Mouse (Mus musculus) stomach, embryonic 15.5 days (tissue): ENCODE measurements at regions not wholly inside any gene's neighbourhood (a gene's known extent, or its start where the extent isn't known, plus 50 kb on each side); places are given as distances from the start of the nearest gene placed in this dataset.

Source experiments
- ATAC-seq: fragments of 200-750 bp; cut with Nextera tagmentation; 2 replicates; pipeline ENCODE4 v1.8.0; 2017; ENCODE audit warnings: low read depth, moderate number of reproducible peaks, moderate TSS enrichment; ENCODE audit not compliant: insufficient read depth, low FRiP score
- H3K27ac ChIP-seq: fragments of 300-500 bp; sonication (generic); 2 replicates; pipeline ENCODE4 v1.5.1; 2015; ENCODE audit warnings: mild to moderate bottlenecking, inconsistent platforms
- H3K27me3 ChIP-seq: fragments of 300-500 bp; sonication (generic); replicated peaks from 2 replicates; pipeline ENCODE4 v1.6.1; 2015; ENCODE audit warnings: inconsistent platforms
- H3K36me3 ChIP-seq: fragments of 300-500 bp; sonication (generic); 2 replicates; pipeline ENCODE4 v1.6.1; 2015; ENCODE audit warnings: inconsistent platforms
- H3K4me1 ChIP-seq: fragments of 300-500 bp; sonication (generic); 2 replicates; pipeline ENCODE4 v1.6.1; 2015; ENCODE audit warnings: inconsistent platforms
- H3K4me2 ChIP-seq: fragments of 300-500 bp; sonication (generic); 2 replicates; pipeline ENCODE4 v1.6.1; 2015; ENCODE audit warnings: mild to moderate bottlenecking, inconsistent platforms
- H3K4me3 ChIP-seq: fragments of 300-500 bp; sonication (generic); replicated peaks from 2 replicates; pipeline ENCODE4 v1.5.1; 2015; ENCODE audit warnings: inconsistent platforms
- H3K9ac ChIP-seq: fragments of 300-500 bp; sonication (generic); 2 replicates; pipeline ENCODE4 v1.6.1; 2015; ENCODE audit warnings: inconsistent platforms
- H3K9me3 ChIP-seq: fragments of 300-500 bp; sonication (generic); 2 replicates; pipeline ENCODE4 v1.6.1; 2016; ENCODE audit warnings: inconsistent platforms
- WGBS: fragments of 180-500 bp; shearing (Covaris S2); methylation state at CpG from one replicate; pipeline ENCODE4 v1.1.7; 2015; 5-methylcytosine and 5-hydroxymethylcytosine counted together

DNA sequence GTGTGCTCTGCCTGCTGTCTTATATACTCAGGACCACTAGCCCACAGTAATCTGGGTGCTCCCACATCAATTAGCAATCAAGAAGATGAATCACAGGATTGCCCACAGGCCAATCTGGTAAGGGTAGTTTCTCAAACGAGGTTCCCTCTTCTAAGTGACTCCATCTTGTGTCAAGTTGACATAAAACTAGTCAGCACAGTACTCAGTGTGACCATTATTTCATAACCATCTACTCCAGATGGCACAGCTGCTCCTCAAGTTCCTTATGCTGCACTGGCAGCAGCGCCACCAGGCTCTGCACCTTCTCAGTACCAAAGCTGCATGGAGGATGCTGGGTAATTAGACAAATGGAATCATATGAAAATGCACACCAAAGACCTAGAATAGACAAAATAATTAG lies 175.6 kb upstream of the B3galt2 start:
- Histone ChIP-seq H3K4me1 (no peaks in the 10 kb centered on the region), H3K4me3 (no peak overlapping the region), H3K27me3 (no peaks in the 10 kb centered on the region), H3K27ac (no peak overlapping the region), H3K4me2 (no peak overlapping the region), H3K9me3 (no peaks in the 10 kb centered on the region), H3K36me3 (no peaks in the 10 kb centered on the region), H3K9ac (no peak overlapping the region)
- no peak for ATAC-seq
- WGBS, result 55% methylated on average over 2 of the region's 2 CpGs

DNA sequence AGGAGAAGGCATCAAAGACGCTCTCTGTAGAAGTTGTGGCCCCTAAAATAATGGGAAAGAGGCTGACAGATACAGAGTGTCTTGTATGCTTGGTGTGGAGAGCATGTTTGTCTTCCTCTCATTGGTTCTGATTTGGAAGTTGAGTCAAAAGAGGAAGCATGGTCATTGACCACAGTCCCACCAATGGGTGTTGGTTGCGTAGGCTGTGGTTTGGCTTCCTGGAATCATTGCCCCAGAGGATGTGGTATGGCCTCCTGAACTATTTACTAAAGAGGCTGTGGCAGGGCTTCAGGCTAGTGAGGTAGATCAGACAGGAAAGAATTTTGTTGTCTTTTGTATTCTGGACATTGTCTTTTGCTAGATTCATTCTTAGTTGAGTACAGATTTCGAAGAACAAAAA lies 174.4 kb upstream of the B3galt2 start:
- H3K27me3 ChIP-seq, result no peaks in the 10 kb centered on the region
- H3K4me3 ChIP-seq, result no peak overlapping the region
- no peaks in the 10 kb centered on the region for H3K4me1 ChIP-seq
- no peak for ATAC-seq
- no peak overlapping the region for H3K9ac ChIP-seq
- no peak overlapping the region for H3K4me2 ChIP-seq
- H3K36me3 ChIP-seq, result no peaks in the 10 kb centered on the region
- no peaks in the 10 kb centered on the region for H3K9me3 ChIP-seq
- H3K27ac ChIP-seq, result no peak overlapping the region
- WGBS, result 82% methylated on average over 3 of the region's 3 CpGs

- H3K9me3 ChIP-seq, result no peaks in the 10 kb centered on the region
- no peaks in the 10 kb centered on the region for H3K4me1 ChIP-seq
- no peak overlapping the region for H3K27ac ChIP-seq
- H3K36me3 ChIP-seq, result no peaks in the 10 kb centered on the region
- WGBS, result 82% methylated on average over 2 of the region's 2 CpGs
- no peak overlapping the region for H3K4me3 ChIP-seq
- H3K27me3 ChIP-seq, result no peaks in the 10 kb centered on the region
- H3K9ac ChIP-seq, result no peak overlapping the region
- no peak overlapping the region for H3K4me2 ChIP-seq
- ATAC-seq, result no peak
These were observed 165.1 kb upstream of the B3galt2 start for GRCm38 (mm10) chr1:143475329-143475728.

GRCm38 (mm10) chr1:143483345-143483744 lies 157.1 kb upstream of the B3galt2 start:
- Histone ChIP-seq H3K4me1 (no peaks in the 10 kb centered on the region), H3K9me3 (no peaks in the 10 kb centered on the region), H3K4me3 (no peak overlapping the region), H3K27me3 (no peaks in the 10 kb centered on the region), H3K27ac (no peak overlapping the region), H3K36me3 (no peaks in the 10 kb centered on the region), H3K4me2 (no peak overlapping the region), H3K9ac (no peak overlapping the region)
- no peak for ATAC-seq
- WGBS, result 68% methylated on average over 4 of the region's 4 CpGs

GRCm38 (mm10) chr1:143484936-143485335 lies 155.5 kb upstream of the B3galt2 start:
- WGBS, result 73% methylated on average over 1 of the region's 1 CpGs

DNA sequence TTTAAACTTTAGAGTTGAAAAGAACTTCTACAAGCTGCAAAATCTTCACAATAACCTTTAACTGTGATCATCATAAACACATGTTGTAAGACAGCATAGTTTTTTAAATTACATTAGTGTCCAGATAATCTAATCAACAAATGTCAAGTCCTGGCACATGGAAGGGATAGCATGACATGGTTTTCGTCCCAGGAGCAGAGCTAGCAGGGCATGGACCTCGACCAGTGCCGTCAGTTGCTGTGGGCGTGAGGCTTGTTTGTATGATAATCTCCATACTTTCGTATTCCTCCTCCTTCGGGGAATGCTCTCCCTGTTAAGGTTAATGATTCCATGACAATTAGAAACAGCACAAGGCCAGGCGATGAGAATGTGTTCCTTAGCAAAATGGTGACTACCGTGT lies 143.4 kb upstream of the B3galt2 start:
- H3K9me3 ChIP-seq, result no peaks in the 10 kb centered on the region
- WGBS, result 72% methylated on average over 8 of the region's 8 CpGs
- no peaks in the 10 kb centered on the region for H3K4me1 ChIP-seq
- no peak for ATAC-seq
- H3K4me2 ChIP-seq, result no peak overlapping the region
- no peak overlapping the region for H3K9ac ChIP-seq
- H3K36me3 ChIP-seq, result no peaks in the 10 kb centered on the region
- H3K4me3 ChIP-seq, result no peak overlapping the region
- H3K27me3 ChIP-seq, result no peaks in the 10 kb centered on the region
- H3K27ac ChIP-seq, result no peak overlapping the region

More at GRCm38 (mm10) chr1:143484936-143485335, 155.5 kb upstream of the B3galt2 start:
- Histone ChIP-seq H3K27me3 (no peaks in the 10 kb centered on the region), H3K9ac (no peak overlapping the region), H3K4me1 (no peaks in the 10 kb centered on the region), H3K4me2 (no peak overlapping the region), H3K9me3 (no peaks in the 10 kb centered on the region), H3K36me3 (no peaks in the 10 kb centered on the region), H3K27ac (no peak overlapping the region), H3K4me3 (no peak overlapping the region)
- no peak for ATAC-seq

DNA sequence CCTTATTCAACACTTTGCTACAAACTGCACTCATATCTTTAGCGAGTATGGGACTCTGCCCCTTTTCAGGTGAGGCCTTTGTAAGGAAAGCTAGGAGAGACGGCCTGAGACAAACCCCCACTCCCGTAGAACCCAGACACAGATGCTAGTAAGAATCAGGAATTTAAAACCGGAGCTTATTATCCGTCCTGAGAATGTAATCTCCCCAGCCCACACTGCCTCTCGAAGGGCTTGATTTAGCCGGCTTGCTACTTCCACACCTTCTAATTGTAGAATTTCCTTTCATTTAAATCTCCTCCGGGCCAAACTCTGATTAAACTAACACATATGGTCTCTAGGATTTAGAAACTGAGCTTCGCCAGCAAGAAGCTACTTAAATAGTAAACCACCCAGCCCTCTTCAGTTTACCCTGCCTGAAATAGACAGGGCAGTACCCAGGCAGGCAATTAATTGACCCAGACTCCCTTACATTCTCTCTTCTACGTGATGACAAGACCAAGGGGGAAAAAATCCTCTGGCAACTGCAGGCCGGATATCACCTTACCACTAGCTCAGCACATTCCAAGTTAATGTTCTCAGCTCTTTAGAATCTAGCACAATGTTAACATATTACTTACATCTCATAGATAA lies 136.9 kb upstream of the B3galt2 start:
- no peak overlapping the region for H3K4me3 ChIP-seq
- H3K9me3 ChIP-seq, result no peaks in the 10 kb centered on the region
- H3K27ac ChIP-seq, result peak overlapping the region; percentile 16; the same call in 1 of the 2 replicates
- no peaks in the 10 kb centered on the region for H3K27me3 ChIP-seq
- H3K36me3 ChIP-seq, result no peaks in the 10 kb centered on the region
- peak; percentile 27; the same call in 1 of the 2 replicates for ATAC-seq
- whole genome bisulfite sequencing, result 45% methylated on average over 11 of the region's 11 CpGs
- H3K9ac ChIP-seq, result no peak overlapping the region
- no peaks in the 10 kb centered on the region for H3K4me1 ChIP-seq
- H3K4me2 ChIP-seq, result no peak overlapping the region

GRCm38 (mm10) chr1:143504066-143504440 lies 136.4 kb upstream of the B3galt2 start:
- no peak for ATAC-seq
- H3K4me2 ChIP-seq, result no peak overlapping the region
- H3K9ac ChIP-seq, result no peak overlapping the region
- no peaks in the 10 kb centered on the region for H3K36me3 ChIP-seq
- H3K27ac ChIP-seq, result no peak overlapping the region
- H3K4me3 ChIP-seq, result no peak overlapping the region
- no peaks in the 10 kb centered on the region for H3K9me3 ChIP-seq
- H3K27me3 ChIP-seq, result no peaks in the 10 kb centered on the region
- H3K4me1 ChIP-seq, result no peaks in the 10 kb centered on the region
- 70% methylated on average over 3 of the region's 3 CpGs for WGBS

DNA sequence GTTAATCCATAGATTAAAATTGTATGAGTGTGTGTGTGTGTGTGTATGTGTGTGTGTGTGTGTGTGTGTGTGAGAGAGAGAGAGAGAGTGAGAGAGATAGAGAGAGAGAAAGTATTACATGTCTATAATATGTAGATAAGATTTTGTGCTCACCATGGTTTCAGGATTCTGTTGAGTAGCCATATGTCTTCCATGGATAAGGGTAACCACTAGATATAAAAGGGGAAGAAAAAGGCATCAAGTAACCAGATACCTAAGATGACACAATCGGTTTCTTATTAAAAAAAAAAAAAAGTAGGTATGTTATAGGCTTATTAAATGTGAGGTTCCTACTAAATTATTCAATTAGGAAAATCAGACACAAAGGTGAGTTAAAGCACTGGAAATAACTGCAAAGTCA lies 135.1 kb upstream of the B3galt2 start:
- no peaks in the 10 kb centered on the region for H3K36me3 ChIP-seq
- no peak overlapping the region for H3K4me2 ChIP-seq
- no peak for ATAC-seq
- H3K4me3 ChIP-seq, result no peak overlapping the region
- no peak overlapping the region for H3K9ac ChIP-seq
- no peaks in the 10 kb centered on the region for H3K4me1 ChIP-seq
- no peaks in the 10 kb centered on the region for H3K27me3 ChIP-seq
- H3K9me3 ChIP-seq, result no peaks in the 10 kb centered on the region
- WGBS, result 88% methylated on average over 1 of the region's 1 CpGs
- no peak overlapping the region for H3K27ac ChIP-seq

- no peak for ATAC-seq
- Histone ChIP-seq H3K36me3 (no peaks in the 10 kb centered on the region), H3K27ac (no peak overlapping the region), H3K9me3 (no peaks in the 10 kb centered on the region), H3K9ac (no peak overlapping the region), H3K27me3 (no peaks in the 10 kb centered on the region), H3K4me2 (no peak overlapping the region), H3K4me1 (no peaks in the 10 kb centered on the region), H3K4me3 (no peak overlapping the region)
- 53% methylated on average over 6 of the region's 6 CpGs for WGBS
These were observed 116.5 kb upstream of the B3galt2 start for GRCm38 (mm10) chr1:143523831-143524521.

DNA sequence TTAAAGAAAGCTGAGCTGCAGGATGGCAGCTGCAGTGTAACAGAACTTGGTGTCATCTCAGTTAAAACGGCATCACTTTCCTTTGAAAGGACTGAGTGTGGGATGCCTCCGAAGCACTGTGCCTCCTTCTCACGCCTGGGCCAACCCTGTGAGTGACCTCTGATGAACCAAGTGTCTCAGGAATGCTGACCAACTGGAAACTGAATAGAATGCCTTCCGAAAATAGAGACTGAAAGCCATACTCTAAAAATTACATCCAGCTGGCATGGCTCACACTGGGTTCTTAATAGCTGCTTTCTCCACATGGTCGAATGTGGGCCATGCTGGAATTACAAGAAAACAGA lies 116.0 kb upstream of the B3galt2 start:
- Histone ChIP-seq H3K27me3 (no peaks in the 10 kb centered on the region), H3K4me3 (no peak overlapping the region), H3K9me3 (no peaks in the 10 kb centered on the region), H3K4me1 (no peaks in the 10 kb centered on the region), H3K36me3 (no peaks in the 10 kb centered on the region), H3K27ac (no peak overlapping the region), H3K9ac (no peak overlapping the region), H3K4me2 (no peak overlapping the region)
- ATAC-seq, result no peak
- 27% methylated on average over 5 of the region's 5 CpGs for WGBS

- 85% methylated on average over 2 of the region's 2 CpGs for WGBS
- no peaks in the 10 kb centered on the region for H3K36me3 ChIP-seq
- H3K9ac ChIP-seq, result no peak overlapping the region
- no peak overlapping the region for H3K4me2 ChIP-seq
- H3K4me1 ChIP-seq, result no peaks in the 10 kb centered on the region
- H3K4me3 ChIP-seq, result no peak overlapping the region
- H3K27me3 ChIP-seq, result no peaks in the 10 kb centered on the region
- no peak overlapping the region for H3K27ac ChIP-seq
- no peaks in the 10 kb centered on the region for H3K9me3 ChIP-seq
- ATAC-seq, result no peak
These were observed 100.2 kb upstream of the B3galt2 start for GRCm38 (mm10) chr1:143540223-143540622.

DNA sequence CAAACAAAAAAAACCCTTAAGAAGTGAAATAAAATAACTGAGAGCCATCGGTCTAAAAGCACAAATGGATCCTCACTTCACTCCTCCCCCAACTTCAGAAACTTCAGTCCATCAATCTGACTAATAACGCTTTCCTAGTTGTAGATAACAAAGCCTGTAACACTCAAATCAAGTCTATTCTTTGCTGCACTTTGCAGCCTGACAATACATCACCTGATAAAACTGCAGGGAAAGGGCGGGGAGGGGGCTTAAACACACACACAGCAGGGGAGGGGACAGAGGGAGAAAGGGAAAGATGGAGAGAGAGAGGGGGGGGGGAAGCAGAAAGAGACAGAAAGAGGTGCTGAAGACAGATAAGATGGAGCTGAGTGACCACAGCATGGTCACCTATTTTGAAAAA lies 99.8 kb upstream of the B3galt2 start:
- 25% methylated on average over 3 of the region's 3 CpGs for WGBS
- no peak overlapping the region for H3K4me3 ChIP-seq
- no peak overlapping the region for H3K27ac ChIP-seq
- no peaks in the 10 kb centered on the region for H3K27me3 ChIP-seq
- H3K9me3 ChIP-seq, result no peaks in the 10 kb centered on the region
- no peak overlapping the region for H3K9ac ChIP-seq
- ATAC-seq, result no peak
- H3K4me2 ChIP-seq, result no peak overlapping the region
- H3K4me1 ChIP-seq, result no peaks in the 10 kb centered on the region
- H3K36me3 ChIP-seq, result no peaks in the 10 kb centered on the region
